Mouse (Mus musculus): ENCODE results near the gene Wnt2b. TPM values are rescaled to one million over a fixed set of nuclear protein-coding genes. Genes with fewer than 3 reads are reported as not detected.

Gene Wnt2b
- polyA plus RNA-seq (2014; fragmentation: Illumina TruSeq; extraction: RNeasy Lipid Tissue Mini Kit (QIAGEN cat#74804); ENCODE audit: low read depth, low replicate concordance): 0.46 TPM

GRCm38 (mm10) chr3:104961066-104962059 lies at the start of gene Wnt2b:
Gene Wnt2b (minus strand): TSS chr3:104961921.

Other genes with a start within 250 kb of the Wnt2b start
- gene Ppm1j, start 180.9 kb downstream of the Wnt2b start, polyA plus RNA-seq (2014; fragmentation: Illumina TruSeq; extraction: RNeasy Lipid Tissue Mini Kit (QIAGEN cat#74804); ENCODE audit: low read depth, low replicate concordance): 3.4 TPM
- 0.85 TPM for gene Fam19a3, start 180.1 kb downstream of the Wnt2b start, polyA plus RNA-seq (2014; fragmentation: Illumina TruSeq; extraction: RNeasy Lipid Tissue Mini Kit (QIAGEN cat#74804); ENCODE audit: low read depth, low replicate concordance)
- gene Rhoc, start 173.5 kb downstream of the Wnt2b start, polyA plus RNA-seq (2014; fragmentation: Illumina TruSeq; extraction: RNeasy Lipid Tissue Mini Kit (QIAGEN cat#74804); ENCODE audit: low read depth, low replicate concordance): 1.0 TPM
- 1.0 TPM for gene Mov10, start 143.4 kb downstream of the Wnt2b start, polyA plus RNA-seq (2014; fragmentation: Illumina TruSeq; extraction: RNeasy Lipid Tissue Mini Kit (QIAGEN cat#74804); ENCODE audit: low read depth, low replicate concordance)
- 100.0 TPM for gene St7l, start 97.9 kb downstream of the Wnt2b start, polyA plus RNA-seq (2014; fragmentation: Illumina TruSeq; extraction: RNeasy Lipid Tissue Mini Kit (QIAGEN cat#74804); ENCODE audit: low read depth, low replicate concordance)
- gene Capza1, start 97.4 kb downstream of the Wnt2b start, polyA plus RNA-seq (2014; fragmentation: Illumina TruSeq; extraction: RNeasy Lipid Tissue Mini Kit (QIAGEN cat#74804); ENCODE audit: low read depth, low replicate concordance): 486 TPM
- gene Cttnbp2nl, start 91.2 kb upstream of the Wnt2b start, polyA plus RNA-seq (2014; fragmentation: Illumina TruSeq; extraction: RNeasy Lipid Tissue Mini Kit (QIAGEN cat#74804); ENCODE audit: low read depth, low replicate concordance): 31.7 TPM
- gene 4930564D02Rik, start 104.9 kb upstream of the Wnt2b start, polyA plus RNA-seq (2014; fragmentation: Illumina TruSeq; extraction: RNeasy Lipid Tissue Mini Kit (QIAGEN cat#74804); ENCODE audit: low read depth, low replicate concordance): 1.5 TPM

Data from testis, adult 10 weeks (tissue).